Mouse (Mus musculus) retina, embryonic 14.5 days (tissue): ENCODE data around the gene Ank2.
A peak's percentile ranks its signal among the peaks of the same experiment; 100 is the strongest.

ENCODE experiments used
- DNase-seq: peaks from one replicate; pipeline ENCODE4 v3.0.0-alpha.2; 2015; ENCODE audit warnings: low spot score

Gene Ank2

DNA sequence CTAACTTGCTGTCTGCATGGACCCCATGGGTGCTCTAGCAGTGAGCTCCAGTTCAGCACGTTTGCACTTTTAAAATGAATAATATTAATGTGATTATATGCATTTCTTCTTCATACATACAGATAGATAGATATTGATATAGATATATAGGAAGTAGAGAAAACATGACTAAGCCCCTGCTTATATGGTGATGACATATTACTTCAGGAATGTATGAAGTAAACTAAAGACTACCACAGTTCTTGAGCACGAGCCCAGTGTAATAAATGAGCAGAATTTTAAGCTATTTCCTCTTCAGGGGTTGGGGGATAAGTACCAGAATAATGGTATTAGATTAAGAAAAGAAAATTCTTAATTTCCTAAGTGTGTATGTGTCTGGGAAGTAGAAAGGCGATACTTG lies 479.4 kb downstream of the Ank2 start:
- no peak for DNase-seq

- DNase-seq = no peak
These were observed 480.0 kb downstream of the Ank2 start for GRCm38 (mm10) chr3:127019109-127019508.

- no peak for DNase-seq
These were observed 481.6 kb downstream of the Ank2 start for GRCm38 (mm10) chr3:127017523-127017922.

GRCm38 (mm10) chr3:127015596-127015995 lies 483.6 kb downstream of the Ank2 start:
- no peak for DNase-seq

DNA sequence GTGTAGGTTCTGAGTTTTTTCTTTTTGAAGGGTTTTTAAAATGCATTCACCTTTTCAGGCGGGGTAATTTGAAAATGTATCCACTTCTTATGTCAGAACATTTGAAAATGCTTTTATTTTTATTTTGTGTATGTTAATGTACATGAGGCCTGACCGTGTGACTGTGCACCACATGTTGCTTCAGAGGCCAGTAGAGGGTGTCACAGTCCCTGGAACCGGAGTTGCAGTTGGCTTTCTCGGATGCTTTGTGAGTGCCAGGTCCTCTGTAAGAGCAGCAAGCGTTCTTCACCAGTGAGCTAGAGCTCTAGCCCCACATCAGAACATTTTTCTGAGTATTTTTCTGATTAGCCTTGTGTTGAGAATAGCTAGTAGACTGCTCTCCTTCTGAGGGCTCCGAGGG lies 484.0 kb downstream of the Ank2 start:
- no peak for DNase-seq

DNA sequence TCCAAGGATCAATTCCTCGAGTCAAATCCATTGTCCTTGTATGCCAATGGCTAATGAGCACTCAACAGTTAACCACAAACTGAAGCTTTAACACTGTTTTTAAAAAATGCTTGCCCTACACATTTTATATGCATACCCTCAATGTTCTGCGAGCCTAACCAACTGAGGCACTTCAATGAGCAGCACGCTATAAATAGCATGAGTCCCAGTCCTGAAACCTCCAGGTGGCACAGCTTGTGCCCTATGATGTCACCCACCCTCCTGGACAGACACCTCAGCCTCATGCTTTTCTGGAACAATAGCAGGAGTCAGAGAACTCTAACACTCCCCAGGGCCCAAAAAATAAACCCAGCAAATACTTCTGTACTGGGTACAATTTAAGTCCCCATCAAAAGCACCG lies 485.2 kb downstream of the Ank2 start:
- DNase-seq = no peak

- DNase-seq = peak; percentile 51
These were observed 486.6 kb downstream of the Ank2 start for GRCm38 (mm10) chr3:127012525-127012924.

- DNase-seq = no peak
These were observed 493.1 kb downstream of the Ank2 start for GRCm38 (mm10) chr3:127005898-127006673.

DNA sequence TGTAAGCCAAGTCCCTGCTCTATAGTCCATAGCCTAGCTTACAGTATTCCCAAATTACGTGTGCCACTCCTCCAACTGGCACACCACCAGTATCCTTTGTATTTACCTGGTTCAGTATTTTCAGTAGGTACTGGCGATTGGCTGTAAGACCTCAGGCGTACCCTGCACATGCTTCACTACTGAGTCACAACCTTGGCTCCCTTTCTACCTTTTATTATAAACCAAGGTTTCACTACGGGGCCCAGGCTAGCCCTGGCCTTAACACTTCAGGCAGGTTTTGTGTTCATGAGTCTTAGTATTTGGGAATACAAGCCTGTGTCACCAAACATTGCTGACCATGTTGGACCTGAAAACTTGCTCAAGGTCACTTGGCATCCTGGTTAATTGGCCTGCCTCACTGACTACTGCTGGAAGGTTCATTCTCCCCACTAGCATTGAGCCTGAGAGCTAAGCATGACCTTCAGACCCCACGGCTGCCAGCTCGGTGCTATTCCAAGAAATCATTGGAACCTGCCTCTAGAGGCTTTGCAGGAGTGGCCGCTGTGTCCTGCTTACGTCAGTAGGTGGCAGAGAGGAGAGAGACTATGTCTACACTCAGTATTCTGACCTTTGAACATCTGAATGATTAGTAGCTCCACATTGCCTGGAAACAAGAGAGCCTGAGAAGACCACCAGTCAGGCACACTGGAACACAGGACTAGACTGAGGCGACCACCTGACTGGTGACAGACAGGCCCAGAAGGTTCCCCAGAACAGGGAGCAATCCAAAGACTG lies 494.1 kb downstream of the Ank2 start:
- DNase-seq = peak; percentile 23

- no peak for DNase-seq
These were observed 495.2 kb downstream of the Ank2 start for GRCm38 (mm10) chr3:127003946-127004345.

GRCm38 (mm10) chr3:126998742-126999112 lies 500.4 kb downstream of the Ank2 start:
- peak; percentile 34 for DNase-seq

DNA sequence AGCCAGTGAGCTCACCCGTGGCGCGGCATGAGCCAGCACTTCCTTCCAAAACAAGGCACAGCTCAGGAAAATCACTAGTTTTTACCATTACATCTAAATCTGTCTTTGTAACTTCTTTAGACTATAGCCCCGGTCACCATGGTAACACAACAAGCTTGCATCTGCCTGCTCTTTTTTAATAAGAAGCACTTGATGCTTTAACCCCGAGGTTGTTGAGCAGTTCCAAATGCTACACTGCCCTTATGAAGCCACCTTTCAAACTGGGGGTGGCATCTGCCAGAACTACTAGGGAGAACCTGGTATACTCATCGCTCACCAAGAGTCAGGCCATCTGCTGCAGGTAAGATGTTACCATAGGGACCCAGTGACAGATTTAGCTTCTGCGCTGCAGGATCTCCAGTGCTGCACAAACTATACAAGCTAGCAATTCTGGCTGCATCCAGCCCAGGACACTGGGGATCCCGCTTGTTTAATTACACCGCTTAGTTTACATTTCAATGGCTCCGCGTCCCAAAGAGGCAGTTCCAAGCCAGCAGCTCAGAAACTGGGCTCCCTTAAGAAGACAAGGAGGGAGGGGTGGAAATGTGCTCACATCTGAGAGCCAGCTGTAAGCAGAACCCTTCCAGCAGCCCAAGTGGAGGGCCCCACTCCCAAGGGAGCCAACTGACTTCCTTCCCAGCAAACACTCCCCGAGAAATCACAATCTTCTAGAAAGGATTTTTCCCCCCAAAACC lies 501.0 kb downstream of the Ank2 start:
- peak; percentile 27 for DNase-seq

DNA sequence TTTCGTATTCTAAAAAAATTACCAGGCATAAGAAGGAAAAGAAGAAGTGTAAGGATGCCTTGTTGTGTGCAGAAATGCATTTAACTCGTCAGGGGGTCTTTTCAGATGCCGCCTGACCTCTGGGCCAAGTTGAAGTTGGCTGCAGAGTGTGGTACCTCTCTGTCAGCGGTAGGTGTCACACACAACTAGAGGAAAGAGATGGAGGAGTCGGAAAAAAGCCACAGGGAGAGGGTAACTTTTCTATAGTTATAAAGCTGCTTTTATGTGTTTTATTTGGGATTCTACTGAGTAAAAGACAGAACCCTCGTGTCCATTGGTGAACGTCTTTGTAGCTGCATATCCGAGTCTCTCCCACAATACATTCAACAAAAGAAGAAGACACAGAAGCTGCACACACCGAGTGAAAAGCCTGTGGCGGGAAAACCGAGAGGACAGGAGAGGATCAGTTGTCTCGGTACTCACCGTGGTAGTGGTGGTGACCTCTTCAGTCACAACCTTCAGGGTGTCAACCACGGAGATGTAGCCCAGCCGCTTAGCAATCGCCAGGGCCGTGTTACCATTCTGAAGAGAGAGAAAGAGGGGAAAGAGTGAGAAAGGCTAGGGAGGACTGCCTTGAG lies 501.7 kb downstream of the Ank2 start:
- peak; percentile 21 for DNase-seq

GRCm38 (mm10) chr3:126996721-126997120 lies 502.4 kb downstream of the Ank2 start:
- DNase-seq = peak; percentile 31

GRCm38 (mm10) chr3:126995970-126996369 lies 503.2 kb downstream of the Ank2 start:
- peak; percentile 42 for DNase-seq

DNA sequence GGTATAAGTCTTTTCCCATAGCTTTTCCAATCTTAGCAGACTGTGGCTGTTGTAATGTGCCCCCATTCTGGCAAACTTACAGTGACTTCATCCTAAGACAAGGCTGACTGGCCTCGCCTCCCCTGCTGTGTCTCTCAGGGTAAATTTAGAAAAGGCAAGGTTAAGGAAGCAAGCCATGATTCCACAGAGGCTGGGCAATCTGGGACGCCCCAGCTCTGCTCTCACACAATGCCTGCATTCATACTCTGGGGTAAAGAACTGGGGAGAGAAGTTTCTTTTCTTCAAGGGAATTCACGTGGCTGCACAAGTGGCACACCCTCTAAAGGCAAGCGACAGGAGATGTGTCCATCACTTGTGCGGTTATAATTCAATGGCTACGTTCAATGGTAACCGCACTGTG lies 505.0 kb downstream of the Ank2 start:
- DNase-seq = peak; percentile 28

GRCm38 (mm10) chr3:126989936-126990335 lies 509.2 kb downstream of the Ank2 start:
- DNase-seq = no peak

DNA sequence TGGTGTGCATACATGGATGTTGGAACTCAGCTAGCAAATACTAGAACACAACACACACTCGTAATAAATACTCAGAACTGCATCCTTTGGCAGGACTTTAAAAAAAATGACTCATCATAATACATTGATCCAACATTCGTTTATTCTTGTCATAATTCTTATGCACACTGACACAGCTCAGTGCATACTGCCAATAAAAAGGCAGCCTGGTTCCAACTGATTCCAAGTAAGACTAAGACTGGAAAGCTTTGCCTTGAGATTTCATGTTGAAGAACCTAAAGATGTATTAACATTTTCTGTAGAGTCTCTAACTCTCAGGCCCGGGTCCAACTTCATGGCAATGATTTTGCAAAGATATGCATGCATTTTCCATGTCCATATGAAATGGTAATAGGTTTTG lies 512.5 kb downstream of the Ank2 start:
- DNase-seq = no peak

GRCm38 (mm10) chr3:126982814-126983213 lies 516.3 kb downstream of the Ank2 start:
- DNase-seq = no peak

DNA sequence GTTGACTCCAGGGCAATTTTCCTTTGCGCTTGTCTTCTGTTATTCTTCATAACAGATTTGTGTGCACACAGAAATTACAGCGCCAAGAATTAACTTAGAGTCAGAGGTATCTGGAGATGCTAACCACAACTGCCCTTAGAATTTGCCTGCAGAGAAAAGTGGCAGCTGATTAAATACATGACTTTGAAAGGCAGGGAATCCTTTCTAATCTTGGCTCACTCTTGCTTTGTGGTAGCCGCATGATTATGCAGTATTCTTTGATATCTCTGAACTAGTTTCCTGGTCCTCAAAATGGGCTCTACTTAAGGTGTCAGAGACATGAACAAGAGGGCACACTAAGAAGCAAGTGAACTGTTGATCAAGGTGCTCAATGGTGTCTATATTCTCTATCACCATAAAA lies 518.0 kb downstream of the Ank2 start:
- no peak for DNase-seq

GRCm38 (mm10) chr3:126979635-126980034 lies 519.5 kb downstream of the Ank2 start:
- no peak for DNase-seq

DNA sequence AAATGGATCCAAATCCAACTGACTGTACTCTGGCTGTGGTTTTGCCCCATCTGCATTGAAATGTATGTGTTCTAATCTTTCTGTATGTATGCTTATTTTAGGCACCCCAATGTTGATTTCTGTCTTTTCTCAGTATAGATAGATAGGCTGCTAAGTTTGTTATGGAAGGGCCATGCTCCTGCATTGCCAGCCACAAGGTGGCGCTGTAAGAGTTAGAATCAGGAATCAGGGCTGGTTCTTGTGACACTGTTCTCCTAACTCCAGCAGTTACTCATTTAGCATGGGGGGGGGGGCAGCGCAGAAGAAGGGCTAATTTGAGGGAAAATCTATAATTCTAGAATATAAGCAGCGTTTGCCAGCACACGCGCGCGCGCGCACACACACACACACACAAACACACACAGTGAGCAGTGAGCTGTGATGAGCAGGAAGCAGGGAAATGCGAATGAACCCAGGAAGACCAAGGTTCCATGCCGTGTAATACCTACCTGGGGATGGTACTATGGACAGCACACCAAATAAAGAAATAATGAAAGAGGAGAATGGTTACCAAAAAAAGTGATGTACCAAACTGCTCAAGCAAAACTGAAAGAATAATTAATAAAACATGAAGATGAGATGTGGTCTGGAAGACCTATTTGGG lies 520.3 kb downstream of the Ank2 start:
- DNase-seq = peak; percentile 77
